Mouse (Mus musculus) kidney, postnatal 0 days (tissue): ENCODE data around the gene Rrp9. TPM values are rescaled to one million over a fixed set of nuclear protein-coding genes. Genes with fewer than 3 reads are reported as not detected.

Experiments
- ATAC-seq: fragments of 200-750 bp; cut with Nextera tagmentation; replicated peaks from 2 replicates; pipeline ENCODE4 v1.8.0; 2017; ENCODE audit warnings: low read depth, moderate number of reproducible peaks, moderate TSS enrichment, moderate library complexity; ENCODE audit not compliant: low FRiP score
- DNase-seq: peaks from one replicate; pipeline ENCODE4 v3.0.0-alpha.2; 2016; ENCODE audit warnings: low spot score
- H3K27ac ChIP-seq: fragments of 300-500 bp; sonication (generic); 2 replicates; pipeline ENCODE4 v1.5.1; 2014; ENCODE audit warnings: mild to moderate bottlenecking
- H3K27me3 ChIP-seq: fragments of 300-500 bp; sonication (generic); 2 replicates; pipeline ENCODE4 v1.6.1; 2014; ENCODE audit warnings: low read length, mixed read lengths; ENCODE audit not compliant: insufficient read depth
- H3K36me3 ChIP-seq: fragments of 300-500 bp; sonication (generic); 2 replicates; pipeline ENCODE4 v1.6.1; 2014; ENCODE audit warnings: low read length, mixed read lengths; ENCODE audit not compliant: insufficient read depth
- H3K4me1 ChIP-seq: fragments of 300-500 bp; sonication (generic); replicated peaks from 2 replicates; pipeline ENCODE4 v1.6.1; 2014; ENCODE audit warnings: antibody characterized with exemption, low read length, mixed read lengths; ENCODE audit not compliant: insufficient read depth
- H3K4me2 ChIP-seq: fragments of 300-500 bp; sonication (generic); 2 replicates; pipeline ENCODE4 v1.6.1; 2014; ENCODE audit warnings: mild to moderate bottlenecking, low read length, moderate library complexity, mixed read lengths
- H3K4me3 ChIP-seq: fragments of 300-500 bp; sonication (generic); replicated peaks from 2 replicates; pipeline ENCODE4 v1.5.1; 2014; ENCODE audit warnings: low read depth, low read length
- H3K9ac ChIP-seq: fragments of 300-500 bp; sonication (generic); 2 replicates; pipeline ENCODE4 v1.6.1; 2014; ENCODE audit warnings: low read depth, low read length
- H3K9me3 ChIP-seq: fragments of 300-500 bp; sonication (generic); replicated peaks from 2 replicates; pipeline ENCODE4 v1.6.1; 2016; ENCODE audit warnings: low read length, inconsistent platforms, mixed read lengths
- CTCF ChIP-seq: IDR thresholded peaks from 2 replicates; pipeline ENCODE4 v1.5.1; 2016; ENCODE audit warnings: antibody characterized with exemption, low read depth, mild to moderate bottlenecking, moderate library complexity
- WGBS: fragments of 180-500 bp; shearing (Covaris S2); extraction: QIAGEN DNeasy Blood & Tissue Kit; methylation state at CpG from one replicate; pipeline ENCODE4 v1.1.7; 2014; 5-methylcytosine and 5-hydroxymethylcytosine counted together
- polyA plus RNA-seq: library from polyadenylated mRNA; unstranded; fragments of >200 nt; fragmentation: Nextera tagmentation; extraction: Ambion mirVana; gene quantifications from 2 replicates; pipeline ENCODE4 v1.2.1, GENCODE M21; 2015

Gene Rrp9
- polyA plus RNA-seq, 1 experiment from 2014 or later = 35.6 TPM

GRCm38 (mm10) chr9:106454071-106454761 is 21.5 kb upstream of the Rrp9 start:
- H3K4me3 ChIP-seq = peak overlapping the region; percentile 69
- peaks cover 58% of the 10 kb centered on the region for H3K4me1 ChIP-seq
- H3K9ac ChIP-seq = peak overlapping the region; percentile 82
- H3K27ac ChIP-seq = peak overlapping the region; percentile 91
- ATAC-seq = peak; percentile 0; the same call in 1 of the 2 replicates
- peak overlapping the region; percentile 90 for H3K4me2 ChIP-seq
- TF ChIP-seq CTCF = no peak
- no peak for DNase-seq
- H3K9me3 ChIP-seq = no peaks in the 10 kb centered on the region
- 5% methylated on average over 17 of the region's 20 CpGs for WGBS
- H3K27me3 ChIP-seq = no peaks in the 10 kb centered on the region
- H3K36me3 ChIP-seq = no peaks in the 10 kb centered on the region

- ATAC-seq = no peak
These were observed 20.7 kb upstream of the Rrp9 start for GRCm38 (mm10) chr9:106454888-106455681.

GRCm38 (mm10) chr9:106456325-106457162 is 19.2 kb upstream of the Rrp9 start:
- TF ChIP-seq CTCF = no peak
- DNase-seq = peak; percentile 71
- H3K27me3 ChIP-seq = no peaks in the 10 kb centered on the region
- H3K4me2 ChIP-seq = peak overlapping the region; percentile 90
- 0 out of 2 replicates have a peak overlapping the region, but pooled peaks have one; percentile 31 for H3K9ac ChIP-seq
- 35% methylated on average over 15 of the region's 15 CpGs for WGBS
- H3K27ac ChIP-seq = peak overlapping the region; percentile 25; the same call in 1 of the 2 replicates
- no peak for ATAC-seq
- H3K9me3 ChIP-seq = no peaks in the 10 kb centered on the region
- no peak overlapping the region for H3K4me3 ChIP-seq
- no peaks in the 10 kb centered on the region for H3K36me3 ChIP-seq
- peaks cover 42% of the 10 kb centered on the region for H3K4me1 ChIP-seq

More at GRCm38 (mm10) chr9:106454888-106455681, 20.7 kb upstream of the Rrp9 start:
- Histone ChIP-seq H3K27ac (peak overlapping the region; percentile 91), H3K4me1 (peaks cover 54% of the 10 kb centered on the region), H3K9ac (peak overlapping the region; percentile 82), H3K4me3 (peak overlapping the region; percentile 69), H3K9me3 (no peaks in the 10 kb centered on the region), H3K4me2 (peak overlapping the region; percentile 90), H3K36me3 (no peaks in the 10 kb centered on the region), H3K27me3 (no peaks in the 10 kb centered on the region)
- DNase-seq = peak; percentile 61
- 11% methylated on average over 17 of the region's 17 CpGs for WGBS
- TF ChIP-seq CTCF = no peak

- Histone ChIP-seq H3K9me3 (no peaks in the 10 kb centered on the region), H3K4me2 (peak overlapping the region; percentile 90; the same call in 1 of the 2 replicates), H3K4me3 (no peak overlapping the region), H3K27me3 (no peaks in the 10 kb centered on the region), H3K4me1 (peaks cover 38% of the 10 kb centered on the region), H3K36me3 (0 out of 2 replicates have a peak, but pooled peaks cover 4% of the 10 kb centered on the region), H3K9ac (0 out of 2 replicates have a peak overlapping the region, but pooled peaks have one; percentile 31), H3K27ac (peak overlapping the region; percentile 21; the same call in 1 of the 2 replicates)
- WGBS = 48% methylated on average over 9 of the region's 9 CpGs
- no peak for ATAC-seq
- no peak for DNase-seq
- no peak for TF ChIP-seq CTCF
These were observed 18.6 kb upstream of the Rrp9 start for GRCm38 (mm10) chr9:106457163-106457559.

- no peak for DNase-seq
- H3K4me2 ChIP-seq = no peak overlapping the region
- H3K36me3 ChIP-seq = peaks cover 5% of the 10 kb centered on the region
- H3K27me3 ChIP-seq = no peaks in the 10 kb centered on the region
- H3K9ac ChIP-seq = no peak overlapping the region
- H3K4me1 ChIP-seq = peaks cover 32% of the 10 kb centered on the region
- TF ChIP-seq CTCF = no peak
- no peak for ATAC-seq
- H3K9me3 ChIP-seq = no peaks in the 10 kb centered on the region
- WGBS = 75% methylated on average over 5 of the region's 5 CpGs
- H3K27ac ChIP-seq = no peak overlapping the region
- H3K4me3 ChIP-seq = no peak overlapping the region
These were observed 17.8 kb upstream of the Rrp9 start for GRCm38 (mm10) chr9:106457920-106458319.

GRCm38 (mm10) chr9:106459946-106460345 is 15.8 kb upstream of the Rrp9 start:
- TF ChIP-seq CTCF = no peak
- 40% methylated on average over 15 of the region's 15 CpGs for WGBS
- H3K4me2 ChIP-seq = no peak overlapping the region
- DNase-seq (no peak), ATAC-seq (no peak)
- H3K9ac ChIP-seq = no peak overlapping the region
- H3K4me3 ChIP-seq = no peak overlapping the region
- peaks cover 13% of the 10 kb centered on the region for H3K36me3 ChIP-seq
- H3K27me3 ChIP-seq = no peaks in the 10 kb centered on the region
- H3K9me3 ChIP-seq = no peaks in the 10 kb centered on the region
- H3K27ac ChIP-seq = no peak overlapping the region
- peaks cover 20% of the 10 kb centered on the region for H3K4me1 ChIP-seq
